Mouse (Mus musculus) embryonic facial prominence, embryonic 14.5 days (tissue): ENCODE results near the gene Zfp827. TPM values are rescaled to one million over a fixed set of nuclear protein-coding genes. Genes with fewer than 3 reads are reported as not detected.

Source experiments
- ATAC-seq: fragments of 200-750 bp; cut with Nextera tagmentation; 2 replicates; pipeline ENCODE4 v1.8.0; 2017; ENCODE audit warnings: low read depth, moderate number of reproducible peaks, moderate TSS enrichment
- DNase-seq: peaks from one replicate; pipeline ENCODE4 v3.0.0-alpha.2; 2015; ENCODE audit warnings: low spot score
- H3K27ac ChIP-seq: fragments of 300-500 bp; sonication (generic); replicated peaks from 2 replicates; pipeline ENCODE4 v1.5.1; 2014; ENCODE audit warnings: low read depth, mild to moderate bottlenecking, low read length, moderate library complexity
- H3K27me3 ChIP-seq: fragments of 300-500 bp; sonication (generic); replicated peaks from 2 replicates; pipeline ENCODE4 v1.6.1; 2014; ENCODE audit warnings: low read length; ENCODE audit not compliant: control insufficient read depth, insufficient read depth
- H3K36me3 ChIP-seq: fragments of 300-500 bp; sonication (generic); 2 replicates; pipeline ENCODE4 v1.6.1; 2014; ENCODE audit warnings: low read length, mixed read lengths; ENCODE audit not compliant: control insufficient read depth, insufficient read depth
- H3K4me1 ChIP-seq: fragments of 300-500 bp; sonication (generic); 2 replicates; pipeline ENCODE4 v1.6.1; 2014; ENCODE audit warnings: antibody characterized with exemption, low read length; ENCODE audit not compliant: control insufficient read depth, insufficient read depth
- H3K4me2 ChIP-seq: fragments of 300-500 bp; sonication (generic); 2 replicates; pipeline ENCODE4 v1.6.1; 2014; ENCODE audit warnings: low read depth, mild to moderate bottlenecking, low read length, moderate library complexity, mixed read lengths
- H3K4me3 ChIP-seq: fragments of 300-500 bp; sonication (generic); 2 replicates; pipeline ENCODE4 v1.5.1; 2014; ENCODE audit warnings: low read depth, mild to moderate bottlenecking, low read length
- H3K9ac ChIP-seq: fragments of 300-500 bp; sonication (generic); 2 replicates; pipeline ENCODE4 v1.6.1; 2014; ENCODE audit warnings: low read depth, mild to moderate bottlenecking, low read length, moderate library complexity, mixed read lengths
- H3K9me3 ChIP-seq: fragments of 300-500 bp; sonication (generic); 2 replicates; pipeline ENCODE4 v1.6.1; 2016; ENCODE audit warnings: low read length; ENCODE audit not compliant: control insufficient read depth
- WGBS: fragments of 180-500 bp; shearing (Covaris S2); extraction: QIAGEN DNeasy Blood & Tissue Kit; methylation state at CpG from one replicate; pipeline ENCODE4 v1.1.7; 2014; 5-methylcytosine and 5-hydroxymethylcytosine counted together
- polyA plus RNA-seq: library from polyadenylated mRNA; unstranded; fragments of >200 nt; fragmentation: Nextera tagmentation; extraction: Ambion mirVana; gene quantifications from 2 replicates; pipeline ENCODE4 v1.2.1, GENCODE M21; 2014

Zfp827 gene
- 11.8 and 12.3 TPM in 2 replicates for polyA plus RNA-seq

GRCm38 (mm10) chr8:79027977-79028487 is at the start of gene Zfp827:
TSS of gene Zfp827 (plus strand) at chr8:79028437.
- DNase-seq (peak; percentile 93), ATAC-seq (peak; percentile 48)
- no peaks in the 10 kb centered on the region for H3K9me3 ChIP-seq
- peaks cover 16% of the 10 kb centered on the region for H3K4me1 ChIP-seq
- no peaks in the 10 kb centered on the region for H3K36me3 ChIP-seq
- WGBS, result under 1% methylated on average over 29 of the region's 32 CpGs
- H3K27me3 ChIP-seq, result no peaks in the 10 kb centered on the region
- peak within 1 kb of the TSS; percentile 98 for H3K9ac ChIP-seq
- H3K27ac ChIP-seq, result peak within 1 kb of the TSS; percentile 100
- H3K4me2 ChIP-seq, result peak within 1 kb of the TSS; percentile 82
- peak within 1 kb of the TSS; percentile 87 for H3K4me3 ChIP-seq

GRCm38 (mm10) chr8:79004341-79004740 is 23.9 kb upstream of the Zfp827 start:
- DNase-seq, result no peak
- no peak overlapping the region for H3K4me3 ChIP-seq
- no peaks in the 10 kb centered on the region for H3K36me3 ChIP-seq
- H3K9ac ChIP-seq, result no peak overlapping the region
- no peaks in the 10 kb centered on the region for H3K27me3 ChIP-seq
- H3K27ac ChIP-seq, result no peak overlapping the region
- no peak for ATAC-seq
- H3K9me3 ChIP-seq, result no peaks in the 10 kb centered on the region
- no peaks in the 10 kb centered on the region for H3K4me1 ChIP-seq
- H3K4me2 ChIP-seq, result no peak overlapping the region

- H3K4me1 ChIP-seq, result no peaks in the 10 kb centered on the region
- no peak overlapping the region for H3K4me2 ChIP-seq
- no peaks in the 10 kb centered on the region for H3K27me3 ChIP-seq
- no peak overlapping the region for H3K4me3 ChIP-seq
- WGBS, result 87% methylated on average over 5 of the region's 5 CpGs
- ATAC-seq, result no peak
- DNase-seq, result no peak
- no peak overlapping the region for H3K9ac ChIP-seq
- H3K36me3 ChIP-seq, result no peaks in the 10 kb centered on the region
- H3K27ac ChIP-seq, result no peak overlapping the region
- H3K9me3 ChIP-seq, result no peaks in the 10 kb centered on the region
Measured at GRCm38 (mm10) chr8:79015061-79015460, 13.2 kb upstream of the Zfp827 start.

GRCm38 (mm10) chr8:79016076-79016475 is 12.2 kb upstream of the Zfp827 start:
- Histone ChIP-seq H3K36me3 (no peaks in the 10 kb centered on the region), H3K9me3 (no peaks in the 10 kb centered on the region), H3K4me3 (no peak overlapping the region), H3K4me2 (no peak overlapping the region), H3K27ac (no peak overlapping the region), H3K27me3 (no peaks in the 10 kb centered on the region), H3K9ac (no peak overlapping the region), H3K4me1 (no peaks in the 10 kb centered on the region)
- no peak for ATAC-seq
- 88% methylated on average over 4 of the region's 4 CpGs for WGBS
- DNase-seq, result no peak

GRCm38 (mm10) chr8:79016583-79016982 is 11.7 kb upstream of the Zfp827 start:
- ATAC-seq, result no peak

GRCm38 (mm10) chr8:79023922-79024321 is 4.3 kb upstream of the Zfp827 start:
- DNase-seq (no peak), ATAC-seq (no peak)

More at GRCm38 (mm10) chr8:79016583-79016982, 11.7 kb upstream of the Zfp827 start:
- WGBS, result 46% methylated on average over 6 of the region's 6 CpGs
- H3K9me3 ChIP-seq, result no peaks in the 10 kb centered on the region
- H3K36me3 ChIP-seq, result no peaks in the 10 kb centered on the region
- no peak overlapping the region for H3K4me2 ChIP-seq
- H3K9ac ChIP-seq, result no peak overlapping the region
- no peaks in the 10 kb centered on the region for H3K27me3 ChIP-seq
- H3K4me3 ChIP-seq, result no peak overlapping the region
- no peaks in the 10 kb centered on the region for H3K4me1 ChIP-seq
- DNase-seq, result no peak
- no peak overlapping the region for H3K27ac ChIP-seq

GRCm38 (mm10) chr8:79027319-79027718 is 918 bp upstream of the Zfp827 start:
- Histone ChIP-seq H3K27ac (0 out of 2 replicates have a peak overlapping the region, but pooled peaks have one; percentile 100), H3K36me3 (no peaks in the 10 kb centered on the region), H3K27me3 (no peaks in the 10 kb centered on the region), H3K9ac (peak overlapping the region; percentile 98), H3K4me2 (peak overlapping the region; percentile 82), H3K4me1 (peaks cover 9% of the 10 kb centered on the region), H3K9me3 (no peaks in the 10 kb centered on the region), H3K4me3 (peak overlapping the region; percentile 87)
- ATAC-seq (no peak), DNase-seq (no peak)
- WGBS, result 17% methylated on average over 3 of the region's 3 CpGs

More at GRCm38 (mm10) chr8:79023922-79024321, 4.3 kb upstream of the Zfp827 start:
- Histone ChIP-seq H3K27me3 (no peaks in the 10 kb centered on the region), H3K4me3 (no peak overlapping the region), H3K27ac (no peak overlapping the region), H3K9ac (no peak overlapping the region), H3K9me3 (no peaks in the 10 kb centered on the region), H3K36me3 (no peaks in the 10 kb centered on the region), H3K4me2 (no peak overlapping the region), H3K4me1 (no peaks in the 10 kb centered on the region)
- WGBS, result 97% methylated on average over 1 of the region's 1 CpGs

- peaks cover 23% of the 10 kb centered on the region for H3K4me1 ChIP-seq
- H3K27ac ChIP-seq, result peak overlapping the region; percentile 100
- peak overlapping the region; percentile 98 for H3K9ac ChIP-seq
- no peaks in the 10 kb centered on the region for H3K9me3 ChIP-seq
- 0% methylated on average over 32 of the region's 56 CpGs for WGBS
- peak overlapping the region; percentile 87 for H3K4me3 ChIP-seq
- H3K27me3 ChIP-seq, result no peaks in the 10 kb centered on the region
- no peaks in the 10 kb centered on the region for H3K36me3 ChIP-seq
- DNase-seq (peak; percentile 71), ATAC-seq (peak; percentile 30)
- peak overlapping the region; percentile 82 for H3K4me2 ChIP-seq
Measured at GRCm38 (mm10) chr8:79028541-79029395, 531 bp downstream of the Zfp827 start.
